Mouse (Mus musculus) subcutaneous adipose tissue, adult 2 months (tissue): ENCODE data around the gene Enc1. TPM values are rescaled to one million over a fixed set of nuclear protein-coding genes. Genes with fewer than 3 reads are reported as not detected.

Source experiments
- polyA plus RNA-seq: library from polyadenylated mRNA; depleted of rRNA; stranded (reverse); fragments of >200 nt; gene quantifications from 2 replicates; pipeline ENCODE4 v1.2.3, GENCODE M21; 2012; ENCODE audit warnings: low replicate concordance; rRNA removed

Gene Enc1
- 10.9 and 16.6 TPM in 2 replicates for polyA plus RNA-seq

GRCm38 (mm10) chr13:97240965-97241786 lies at the start of gene Enc1:
TSS of gene Enc1 (plus strand) at chr13:97241105.

DNA sequence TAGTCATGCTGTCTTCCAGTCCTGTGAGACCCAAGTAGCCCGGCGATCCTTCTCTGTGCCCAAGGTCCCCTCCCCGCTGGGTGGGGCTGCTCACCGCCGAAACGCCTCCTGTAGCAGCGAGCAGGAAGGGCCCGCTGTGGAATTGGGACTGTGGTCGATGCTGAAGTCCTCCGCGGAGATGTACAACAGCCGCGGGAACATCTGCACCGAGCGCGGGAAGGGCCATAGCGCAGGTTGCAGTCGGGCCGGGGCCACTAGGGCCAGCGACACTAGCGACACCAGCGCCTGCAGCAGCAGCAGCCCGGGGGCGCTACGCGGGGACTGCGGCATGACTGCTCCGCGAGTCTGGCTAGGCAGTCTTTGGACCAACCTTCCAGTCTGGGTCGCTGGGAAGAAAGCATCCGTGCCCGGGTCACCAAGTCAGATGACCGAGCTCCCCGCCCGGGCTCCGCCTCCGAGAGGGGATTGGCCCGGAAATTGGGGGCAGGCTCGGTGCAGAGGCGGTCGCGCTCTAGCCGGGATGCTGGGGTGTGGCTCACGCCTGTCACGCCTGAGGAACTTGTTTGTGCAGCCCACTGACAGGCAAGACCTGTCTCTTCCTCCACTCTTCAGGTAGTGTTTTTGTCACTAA lies 42.9 kb upstream of the Enc1 start, which contains the start of gene Hexb:
Hexb (minus strand) TSS at position 426 of the 631 bp plus-strand sequence.

Other genes with a start within 250 kb of the Enc1 start
- gene 1700029F12Rik, start 206.7 kb upstream of the Enc1 start, polyA plus RNA-seq, result not detected in 2 replicates
- 0.17 TPM in 1 of 2 replicates, not detected in the other for gene Fam169a, start 173.8 kb upstream of the Enc1 start, polyA plus RNA-seq
- gene Gm6169, start 141.9 kb upstream of the Enc1 start, polyA plus RNA-seq, result 5.1 and 7.7 TPM in 2 replicates
- 25.0 and 26.3 TPM in 2 replicates for gene Gfm2, start 103.2 kb upstream of the Enc1 start, polyA plus RNA-seq
- gene Nsa2, start 103.2 kb upstream of the Enc1 start, polyA plus RNA-seq, result 20.9 and 36.8 TPM in 2 replicates
- 49.8 and 83.9 TPM in 2 replicates for gene Hexb, start 42.7 kb upstream of the Enc1 start, polyA plus RNA-seq